Mouse (Mus musculus) liver, embryonic 16.5 days (tissue): ENCODE data around the gene Mafk. TPM values are rescaled to one million over a fixed set of nuclear protein-coding genes. Genes with fewer than 3 reads are reported as not detected.

Source experiments
- ATAC-seq: fragments of 200-750 bp; cut with Nextera tagmentation; 2 replicates; pipeline ENCODE4 v1.8.0; 2017; ENCODE audit warnings: low read depth, mild to moderate bottlenecking, moderate number of reproducible peaks, moderate library complexity
- H3K27ac ChIP-seq: fragments of 300-500 bp; sonication (generic); 2 replicates; pipeline ENCODE4 v1.5.1; 2014; ENCODE audit warnings: mild to moderate bottlenecking, low read length
- H3K27me3 ChIP-seq: fragments of 300-500 bp; sonication (generic); 2 replicates; pipeline ENCODE4 v1.6.1; 2014; ENCODE audit warnings: low read depth, low read length, mixed read lengths; ENCODE audit not compliant: control insufficient read depth, insufficient read depth
- H3K36me3 ChIP-seq: fragments of 300-500 bp; sonication (generic); 2 replicates; pipeline ENCODE4 v1.6.1; 2014; ENCODE audit warnings: mild to moderate bottlenecking; ENCODE audit not compliant: control insufficient read depth, insufficient read depth
- H3K4me1 ChIP-seq: fragments of 300-500 bp; sonication (generic); 2 replicates; pipeline ENCODE4 v1.6.1; 2014; ENCODE audit warnings: low read depth, low read length, mixed read lengths; ENCODE audit not compliant: control insufficient read depth
- H3K4me2 ChIP-seq: fragments of 300-500 bp; sonication (generic); 2 replicates; pipeline ENCODE4 v1.6.1; 2014; ENCODE audit warnings: low read depth, low read length, mixed read lengths
- H3K4me3 ChIP-seq: fragments of 300-500 bp; sonication (generic); 2 replicates; pipeline ENCODE4 v1.5.1; 2014; ENCODE audit warnings: low read depth, mild to moderate bottlenecking, low read length
- H3K9ac ChIP-seq: fragments of 300-500 bp; sonication (generic); 2 replicates; pipeline ENCODE4 v1.6.1; 2014; ENCODE audit warnings: low read depth, low read length
- H3K9me3 ChIP-seq: fragments of 300-500 bp; sonication (generic); replicated peaks from 2 replicates; pipeline ENCODE4 v1.6.1; 2016; ENCODE audit warnings: low read length; ENCODE audit not compliant: control insufficient read depth
- WGBS: fragments of 180-500 bp; shearing (Covaris S2); extraction: QIAGEN DNeasy Blood & Tissue Kit; methylation state at CpG from one replicate; pipeline ENCODE4 v1.1.7; 2014; ENCODE audit not compliant: insufficient replicate concordance; 5-methylcytosine and 5-hydroxymethylcytosine counted together
- polyA plus RNA-seq: library from polyadenylated mRNA; unstranded; fragments of >200 nt; fragmentation: Nextera tagmentation; extraction: Ambion mirVana; gene quantifications from 2 replicates; pipeline ENCODE4 v1.2.1, GENCODE M21; 2015

The Mafk gene
- polyA plus RNA-seq, 1 experiment from 2014 or later: 44.6 TPM

DNA sequence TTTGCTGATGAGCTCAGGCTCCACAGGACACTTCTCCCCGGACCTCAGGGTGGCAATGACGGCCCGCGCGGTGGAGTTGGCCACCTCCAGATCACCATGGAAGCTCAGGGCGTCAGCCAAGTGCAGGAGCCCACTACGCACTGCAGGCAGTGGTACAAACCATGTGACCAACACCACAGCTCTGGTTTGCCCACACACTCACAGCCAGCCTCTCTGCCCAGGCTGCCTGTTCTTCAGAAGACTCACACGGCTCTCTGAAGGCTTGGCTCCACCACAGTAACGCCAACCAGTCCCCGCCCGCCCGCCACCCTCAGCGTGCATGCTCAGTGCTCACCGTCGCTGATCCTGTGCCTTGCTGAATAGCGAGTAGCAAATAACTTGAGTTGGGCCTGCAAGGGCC, 33.2 kb upstream of the Mafk start:
- no peaks in the 10 kb centered on the region for H3K27me3 ChIP-seq
- 84% methylated on average over 16 of the region's 16 CpGs for WGBS
- ATAC-seq: no peak
- H3K4me3 ChIP-seq: no peak overlapping the region
- peaks cover 24% of the 10 kb centered on the region for H3K36me3 ChIP-seq
- H3K4me2 ChIP-seq: no peak overlapping the region
- H3K9ac ChIP-seq: no peak overlapping the region
- H3K4me1 ChIP-seq: no peaks in the 10 kb centered on the region; the same call in 1 of the 2 replicates
- no peak overlapping the region for H3K27ac ChIP-seq
- H3K9me3 ChIP-seq: no peaks in the 10 kb centered on the region

DNA sequence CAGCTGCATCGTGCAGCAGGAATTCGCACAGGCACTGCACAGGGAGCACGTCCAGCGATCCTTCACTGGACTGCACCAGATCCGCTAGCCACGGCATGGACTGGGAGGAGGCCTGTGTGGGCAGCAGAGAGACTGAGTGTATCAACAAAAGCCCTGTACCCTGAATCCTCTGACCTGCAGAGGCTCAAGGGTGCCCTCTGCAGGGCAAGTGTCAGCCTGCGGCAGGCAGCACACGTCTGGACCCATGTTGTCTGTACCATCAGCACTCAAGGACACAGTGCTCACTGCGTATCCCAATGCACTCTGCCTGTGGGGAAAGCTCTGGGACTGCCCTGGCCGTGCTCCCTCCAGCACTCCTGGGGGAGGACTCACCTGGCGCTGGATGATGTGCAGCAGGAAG, 27.0 kb upstream of the Mafk start:
- 67% methylated on average over 11 of the region's 11 CpGs for WGBS
- Histone ChIP-seq H3K36me3 (peaks cover 32% of the 10 kb centered on the region), H3K27ac (no peak overlapping the region), H3K27me3 (no peaks in the 10 kb centered on the region), H3K9ac (no peak overlapping the region), H3K9me3 (no peaks in the 10 kb centered on the region), H3K4me2 (no peak overlapping the region), H3K4me3 (no peak overlapping the region), H3K4me1 (no peaks in the 10 kb centered on the region)
- no peak for ATAC-seq

DNA sequence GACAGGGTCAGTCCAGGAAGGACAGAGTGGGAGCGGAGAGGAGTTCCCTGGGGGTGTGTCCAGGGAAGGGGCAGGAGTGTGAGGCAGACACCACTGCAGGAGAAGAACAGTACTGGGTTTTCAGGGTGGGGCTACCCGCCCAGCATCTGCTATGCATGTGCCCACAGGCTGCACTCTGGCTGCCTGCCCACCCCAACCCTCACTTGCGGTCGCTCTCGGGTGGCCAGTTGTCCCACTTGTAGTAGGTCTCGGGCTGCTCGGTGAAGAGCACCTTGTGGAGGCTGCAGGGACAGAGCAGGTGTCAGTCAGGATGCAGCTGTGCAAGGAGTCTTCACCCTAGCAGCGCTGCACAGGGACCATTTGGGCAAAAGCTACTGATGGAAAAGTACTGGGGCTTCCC, 23.1 kb upstream of the Mafk start:
- H3K4me3 ChIP-seq: no peak overlapping the region
- H3K4me1 ChIP-seq: no peaks in the 10 kb centered on the region
- H3K4me2 ChIP-seq: no peak overlapping the region
- no peak for ATAC-seq
- no peak overlapping the region for H3K27ac ChIP-seq
- H3K9me3 ChIP-seq: no peaks in the 10 kb centered on the region
- H3K27me3 ChIP-seq: no peaks in the 10 kb centered on the region
- peaks cover 34% of the 10 kb centered on the region for H3K36me3 ChIP-seq
- no peak overlapping the region for H3K9ac ChIP-seq
- WGBS: 85% methylated on average over 8 of the region's 8 CpGs

DNA sequence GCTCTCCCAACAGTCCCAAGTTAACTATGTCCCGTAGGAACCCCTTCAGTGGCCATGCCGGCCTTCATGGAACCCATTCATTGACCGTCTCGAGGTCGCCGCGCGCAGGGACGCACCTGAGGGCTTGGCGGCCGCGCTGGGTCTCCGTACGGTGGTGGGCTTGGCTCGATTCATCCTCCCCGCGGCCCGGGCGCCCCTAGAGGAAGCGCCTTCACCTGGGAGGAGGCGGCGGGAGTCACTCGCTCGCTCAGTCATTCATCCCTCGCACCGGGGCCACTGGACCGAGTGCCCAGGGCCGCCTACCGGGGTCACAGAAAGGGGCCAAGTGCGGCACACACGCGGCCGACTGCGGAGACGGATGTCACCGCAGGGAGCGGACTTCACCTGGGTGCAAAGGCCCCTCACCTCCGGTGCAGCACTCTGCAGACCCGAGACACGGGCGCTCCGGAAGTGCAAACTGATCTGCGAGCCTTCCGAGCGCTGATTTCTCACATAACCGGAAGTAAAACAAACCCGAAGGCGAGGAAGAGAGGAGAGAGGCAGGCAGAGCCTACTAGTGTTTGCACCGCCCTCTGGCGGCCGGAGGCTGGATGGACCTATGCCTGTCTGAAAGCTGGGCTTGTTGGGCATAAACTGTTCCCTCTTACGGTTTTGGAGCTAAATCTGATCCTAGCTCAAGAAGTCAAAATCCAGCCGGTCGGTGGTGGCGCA, 15.9 kb upstream of the Mafk start, which contains the start of gene Ints1:
Gene Ints1 (minus strand): TSS at position 459 of the 711 bp plus-strand sequence.
- peaks cover 9% of the 10 kb centered on the region; the same call in 1 of the 2 replicates for H3K36me3 ChIP-seq
- H3K4me2 ChIP-seq: peak within 1 kb of the TSS; percentile 83
- under 1% methylated on average over 55 of the region's 55 CpGs for WGBS
- H3K9ac ChIP-seq: peak within 1 kb of the TSS; percentile 76
- H3K4me1 ChIP-seq: peaks cover 12% of the 10 kb centered on the region
- H3K27ac ChIP-seq: peak within 1 kb of the TSS; percentile 50
- H3K4me3 ChIP-seq: peak within 1 kb of the TSS; percentile 84
- no peaks in the 10 kb centered on the region for H3K27me3 ChIP-seq
- H3K9me3 ChIP-seq: no peaks in the 10 kb centered on the region
- ATAC-seq: peak; percentile 93

DNA sequence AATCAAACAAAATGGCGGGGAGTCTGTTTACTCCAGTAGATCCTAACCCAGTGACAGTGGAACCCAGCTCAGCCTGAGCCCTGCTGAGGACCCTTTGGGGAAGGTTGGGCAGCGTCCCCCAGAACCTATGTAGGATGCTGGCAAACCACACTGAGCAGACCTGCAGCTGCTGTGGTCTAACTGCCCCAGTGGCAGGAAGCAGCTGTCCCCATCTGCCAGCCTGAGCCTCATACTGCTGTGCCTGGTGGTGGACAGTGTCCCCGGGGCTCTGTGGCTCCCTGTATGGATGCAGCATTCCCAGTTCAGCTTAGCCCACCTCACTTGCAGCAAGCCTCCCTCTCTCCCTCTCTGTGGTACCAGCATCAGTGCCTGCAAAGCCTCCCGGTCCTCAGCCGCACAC, 14.3 kb upstream of the Mafk start:
- no peaks in the 10 kb centered on the region for H3K9me3 ChIP-seq
- H3K36me3 ChIP-seq: no peaks in the 10 kb centered on the region; the same call in 1 of the 2 replicates
- peak overlapping the region; percentile 48 for H3K27ac ChIP-seq
- no peak for ATAC-seq
- 30% methylated on average over 5 of the region's 5 CpGs for WGBS
- H3K9ac ChIP-seq: no peak overlapping the region
- no peaks in the 10 kb centered on the region for H3K27me3 ChIP-seq
- H3K4me3 ChIP-seq: no peak overlapping the region
- H3K4me2 ChIP-seq: no peak overlapping the region
- peaks cover 12% of the 10 kb centered on the region for H3K4me1 ChIP-seq

DNA sequence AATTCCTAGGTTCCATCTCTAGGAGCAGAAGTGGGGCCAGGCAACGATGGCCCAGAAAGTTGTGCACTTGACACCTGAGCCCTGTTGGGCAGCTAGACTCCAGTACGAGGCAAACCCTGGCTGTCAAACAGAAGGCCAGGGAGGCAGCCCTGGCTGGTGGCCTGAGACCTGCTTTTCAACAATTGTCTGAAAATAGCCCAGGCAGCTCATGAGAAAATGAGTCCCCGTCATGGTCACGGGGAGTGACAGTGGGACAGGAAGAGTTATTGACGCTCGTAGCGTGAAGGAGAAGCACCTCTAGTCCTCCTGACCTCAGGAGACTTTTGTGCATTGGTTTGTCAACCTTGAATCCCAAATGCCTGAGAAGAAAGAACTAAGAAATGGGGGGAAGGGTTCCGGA, 9.9 kb upstream of the Mafk start:
- Histone ChIP-seq H3K27me3 (no peaks in the 10 kb centered on the region), H3K27ac (no peak overlapping the region), H3K9ac (no peak overlapping the region), H3K36me3 (no peaks in the 10 kb centered on the region), H3K4me2 (no peak overlapping the region), H3K9me3 (no peaks in the 10 kb centered on the region), H3K4me1 (no peaks in the 10 kb centered on the region; the same call in 1 of the 2 replicates), H3K4me3 (no peak overlapping the region)
- no peak for ATAC-seq
- 73% methylated on average over 8 of the region's 8 CpGs for WGBS

DNA sequence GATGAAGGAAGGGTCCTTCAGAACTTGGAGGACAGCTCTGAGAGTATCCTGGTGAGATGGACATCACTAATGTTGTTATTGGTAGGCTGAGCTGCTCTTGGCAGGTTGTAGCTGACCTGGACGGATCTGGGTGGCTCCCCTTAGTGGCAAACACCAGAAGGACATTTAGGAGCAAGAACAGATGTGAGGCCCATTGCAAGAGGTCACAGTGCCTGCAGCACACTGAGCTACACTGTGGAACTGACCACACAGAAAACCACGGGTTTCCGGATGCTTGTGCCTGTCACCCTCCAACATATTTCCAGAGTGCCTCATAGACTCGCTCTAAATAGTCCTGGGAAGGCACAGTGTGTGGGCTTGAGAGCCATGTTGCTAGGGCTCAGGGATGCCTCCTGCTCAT, 1.8 kb upstream of the Mafk start:
- WGBS: 29% methylated on average over 4 of the region's 4 CpGs
- no peak overlapping the region for H3K27ac ChIP-seq
- no peak overlapping the region for H3K9ac ChIP-seq
- H3K27me3 ChIP-seq: no peaks in the 10 kb centered on the region
- no peaks in the 10 kb centered on the region for H3K9me3 ChIP-seq
- peaks cover 37% of the 10 kb centered on the region for H3K4me1 ChIP-seq
- H3K4me3 ChIP-seq: no peak overlapping the region
- ATAC-seq: no peak
- no peak overlapping the region for H3K4me2 ChIP-seq
- H3K36me3 ChIP-seq: peaks cover 3% of the 10 kb centered on the region; the same call in 1 of the 2 replicates

DNA sequence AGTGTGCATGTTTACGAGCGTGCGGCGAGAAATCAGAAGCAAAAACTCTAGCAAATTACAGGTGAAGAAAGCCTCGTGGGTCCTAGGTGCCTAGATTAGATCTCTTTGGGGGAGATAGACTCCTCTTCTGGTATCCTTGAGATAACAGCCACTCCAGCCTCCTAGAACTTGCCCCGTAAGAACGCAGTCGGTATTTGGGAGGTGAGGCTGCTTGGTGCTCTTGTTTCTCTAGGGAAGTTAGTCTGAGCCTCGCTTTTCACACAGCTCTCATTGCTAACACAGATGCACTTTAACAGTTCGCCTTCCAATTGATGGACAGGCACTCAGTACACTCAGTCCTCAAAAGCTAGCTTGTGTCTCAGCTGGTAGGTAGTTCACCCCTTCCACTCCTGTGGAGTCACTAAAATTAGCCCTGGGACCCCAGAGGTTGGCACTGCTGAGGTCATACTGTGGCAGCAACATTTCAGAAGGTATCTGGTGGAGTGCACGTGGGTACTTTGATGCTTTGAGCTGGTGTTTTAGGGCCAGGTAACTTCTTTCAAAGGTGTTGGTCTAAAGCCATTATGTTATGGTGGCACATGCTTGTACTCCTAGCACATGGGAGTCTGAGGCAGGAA, 954 bp downstream of the Mafk start:
- H3K4me1 ChIP-seq: peaks cover 63% of the 10 kb centered on the region
- H3K4me2 ChIP-seq: peak overlapping the region; percentile 77
- no peaks in the 10 kb centered on the region for H3K27me3 ChIP-seq
- peak overlapping the region; percentile 99 for H3K9ac ChIP-seq
- 7% methylated on average over 11 of the region's 11 CpGs for WGBS
- peak overlapping the region; percentile 98 for H3K27ac ChIP-seq
- H3K36me3 ChIP-seq: peaks cover 9% of the 10 kb centered on the region
- H3K9me3 ChIP-seq: no peaks in the 10 kb centered on the region
- peak overlapping the region; percentile 99 for H3K4me3 ChIP-seq
- ATAC-seq: peak; percentile 0; the same call in 1 of the 2 replicates

DNA sequence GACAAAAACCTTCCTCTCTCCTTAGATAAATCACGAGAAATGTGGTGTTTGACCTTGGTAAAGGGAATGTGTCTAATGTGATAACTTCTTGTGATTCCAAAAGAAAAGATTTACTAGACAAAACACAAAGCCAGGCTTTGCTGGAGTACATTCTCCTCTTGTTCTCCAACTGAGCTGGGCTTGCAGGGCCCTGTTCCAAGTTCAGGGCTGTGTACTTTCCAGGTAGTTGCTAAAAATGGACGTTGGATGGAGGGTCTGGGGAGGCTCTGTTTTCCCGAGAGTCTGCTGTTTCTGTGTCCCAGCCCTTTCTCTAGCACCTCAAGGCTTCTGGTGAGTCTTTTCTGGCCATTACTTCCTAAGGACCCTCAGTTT, 1.6 kb downstream of the Mafk start:
- no peak for ATAC-seq
- Histone ChIP-seq H3K4me1 (peaks cover 68% of the 10 kb centered on the region), H3K27me3 (no peaks in the 10 kb centered on the region), H3K4me3 (peak overlapping the region; percentile 99), H3K9me3 (no peaks in the 10 kb centered on the region), H3K9ac (peak overlapping the region; percentile 99), H3K4me2 (peak overlapping the region; percentile 77), H3K36me3 (peaks cover 9% of the 10 kb centered on the region), H3K27ac (peak overlapping the region; percentile 98)
- 8% methylated on average over 3 of the region's 3 CpGs for WGBS
